ENCODE assay signal across 9 mouse cellular contexts in the genomic region with DNA sequence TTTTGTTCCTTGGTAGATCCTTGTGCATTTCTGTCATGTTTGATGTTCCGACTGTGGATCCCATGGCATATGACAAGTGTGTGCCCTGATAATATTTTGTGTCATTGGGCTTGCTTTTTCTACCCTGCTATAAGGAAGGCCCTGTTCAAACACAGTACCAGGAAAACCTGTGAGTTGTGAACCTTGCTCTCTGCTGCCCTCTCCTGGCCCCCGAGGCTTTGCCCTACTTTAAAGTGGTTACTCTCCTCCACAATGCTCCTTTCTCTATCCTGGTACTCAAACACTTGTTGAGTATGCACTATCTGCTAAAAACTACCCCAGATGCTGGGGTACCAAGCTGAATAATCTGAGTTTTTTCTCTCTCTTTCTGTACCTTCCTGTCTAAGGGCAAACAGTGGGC.
DNase-seq lines count a peak whose midpoint lies in the region; ATAC-seq and TF ChIP-seq lines count a peak whose summit lies in the region.
"Had no signal": no experiment of that assay in that cellular context is flagged by ENCODE, and none has a peak within 500 bp of the region (broad histone marks: within the 10 kb centered on the region; RNA-seq: fewer than 3 reads in every experiment).

No protein-coding gene starts in this region.

- no peak overlapping the region for H3K4me2 ChIP-seq in forebrain, postnatal 0 days (ENCODE audit: low read depth)
- H3K4me2 ChIP-seq in forebrain, embryonic 13.5 days = no peak overlapping the region
- H3K4me2 ChIP-seq: liver, embryonic 15.5 days had no signal

- no peak for ATAC-seq in forebrain, postnatal 0 days
- no peak for ATAC-seq in forebrain, embryonic 13.5 days

- H3K27ac ChIP-seq in forebrain, postnatal 0 days (ENCODE audit: low read depth, low read length) = no peak overlapping the region
- H3K27ac ChIP-seq in forebrain, embryonic 13.5 days = no peak overlapping the region
- H3K27ac ChIP-seq: liver, embryonic 15.5 days had no signal

- no peaks in the 10 kb centered on the region for H3K9me3 ChIP-seq in forebrain, postnatal 0 days (ENCODE audit: low read length)
- H3K9me3 ChIP-seq in forebrain, embryonic 13.5 days (replicated peaks) = no peaks in the 10 kb centered on the region
- H3K9me3 ChIP-seq: liver, embryonic 15.5 days had no signal

- H3K4me1 ChIP-seq in forebrain, postnatal 0 days (ENCODE audit: insufficient read depth) = peaks cover 6% of the 10 kb centered on the region; the same call in 1 of the 2 replicates
- peaks cover 23% of the 10 kb centered on the region for H3K4me1 ChIP-seq in forebrain, embryonic 13.5 days
- H3K4me1 ChIP-seq: liver, embryonic 15.5 days had no signal

- peak; percentile 54 for DNase-seq in forebrain, postnatal 0 days
- DNase-seq in B cell, adult 2 months = peak; percentile 40 to 41
- DNase-seq in adrenal gland, postnatal 36 days = peak; percentile 59 to 78
- peak; percentile 15 to 32 for DNase-seq in frontal cortex, postnatal 25 days (ENCODE audit: low spot score in 2 of 2)
- peak; percentile 83 to 85 for DNase-seq in kidney, postnatal 4 days
- peak; percentile 72 for DNase-seq in lung, postnatal 14 days
- peak; percentile 33 for DNase-seq in thymus, postnatal 0 days (ENCODE audit: low spot score)

- no peak overlapping the region for H3K9ac ChIP-seq in forebrain, postnatal 0 days
- no peak overlapping the region for H3K9ac ChIP-seq in forebrain, embryonic 13.5 days
- H3K9ac ChIP-seq: liver, embryonic 15.5 days had no signal

- 47% methylated on average over 2 of the region's 2 CpGs for WGBS in forebrain, postnatal 0 days
- 51% methylated on average over 2 of the region's 2 CpGs for WGBS in forebrain, embryonic 13.5 days

- H3K27me3 ChIP-seq in forebrain, postnatal 0 days (ENCODE audit: insufficient read depth, low read length) = no peaks in the 10 kb centered on the region
- no peaks in the 10 kb centered on the region for H3K27me3 ChIP-seq in forebrain, embryonic 13.5 days

- no peak overlapping the region for H3K4me3 ChIP-seq in forebrain, postnatal 0 days (ENCODE audit: low read depth, low read length)
- H3K4me3 ChIP-seq in forebrain, embryonic 13.5 days = no peak overlapping the region
- H3K4me3 ChIP-seq: liver, embryonic 15.5 days had no signal

- H3K36me3 ChIP-seq in forebrain, postnatal 0 days (ENCODE audit: insufficient read depth) = no peaks in the 10 kb centered on the region
- H3K36me3 ChIP-seq in forebrain, embryonic 13.5 days (ENCODE audit: poor library complexity, severe bottlenecking) = no peaks in the 10 kb centered on the region
- H3K36me3 ChIP-seq: liver, embryonic 15.5 days had no signal

- peak; percentile 72 for TF ChIP-seq CTCF in forebrain, postnatal 0 days (IDR thresholded peaks at IDR 0.05; ENCODE audit: low read depth)

Comparison
In these comparisons a context has a peak if more than half of its experiments do, and no peak if none do; other contexts are left out.
1. DNase-seq: peak in every context shown above with its lines; median percentile 84 in kidney, postnatal 4 days; 72 in lung, postnatal 14 days; 68 in adrenal gland, postnatal 36 days; 54 in forebrain, postnatal 0 days; 40 in B cell, adult 2 months; 33 in thymus, postnatal 0 days; 24 in frontal cortex, postnatal 25 days.